Mouse (Mus musculus): ENCODE measurements around the gene Tspear. TPM values are rescaled to one million over a fixed set of nuclear protein-coding genes. Genes with fewer than 3 reads are reported as not detected.

Gene Tspear
- total RNA-seq (2017), result 2.8 and 3.1 TPM in 2 replicates

DNA sequence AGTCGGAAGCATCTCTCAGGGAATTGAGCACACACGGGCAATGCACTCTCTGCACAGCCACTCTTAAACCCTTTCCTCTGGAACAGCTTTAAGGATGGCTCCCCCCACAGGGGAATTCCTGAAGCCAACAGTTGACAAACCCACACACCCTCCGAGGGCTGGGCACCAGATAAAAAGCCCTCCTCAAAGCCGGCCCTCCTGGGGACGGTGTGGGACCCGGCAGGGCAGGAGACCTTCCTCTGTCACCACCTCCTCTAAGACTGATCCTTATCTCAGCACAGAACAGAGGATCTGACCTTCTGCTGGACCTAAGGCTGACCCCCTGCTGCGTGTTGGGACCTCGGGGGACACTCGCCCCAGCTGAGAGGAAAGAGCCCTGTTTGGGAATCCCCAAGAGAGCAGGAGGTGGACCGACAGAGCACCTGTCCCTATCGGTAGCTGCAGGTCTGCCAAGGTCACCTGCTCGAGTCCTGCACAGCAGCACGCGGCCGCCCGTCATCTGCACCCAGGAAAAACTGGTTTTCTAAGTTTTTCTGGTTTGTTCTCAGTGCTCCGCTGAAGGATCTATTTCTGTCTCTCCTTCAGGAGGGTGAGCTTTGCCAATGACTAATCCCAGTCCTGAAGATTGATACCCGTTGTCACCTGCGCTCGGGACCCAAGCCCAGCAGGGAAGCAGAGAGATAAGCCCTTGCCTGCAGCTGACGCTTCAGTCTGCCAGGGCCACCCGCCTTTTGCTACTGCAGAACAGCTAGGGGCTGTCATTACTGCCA lies at the start of gene Tspear:
Tspear (plus strand) TSS at position 675 of the 770 bp plus-strand sequence.
- ATAC-seq (replicated peaks in 1 of 2; ENCODE audit: insufficient read depth in 1 of 2, low FRiP score in 2 of 2, low TSS enrichment in 1 of 2, low read depth in 1 of 2, poor library complexity in 2 of 2, severe bottlenecking in 2 of 2), result no peak

DNA sequence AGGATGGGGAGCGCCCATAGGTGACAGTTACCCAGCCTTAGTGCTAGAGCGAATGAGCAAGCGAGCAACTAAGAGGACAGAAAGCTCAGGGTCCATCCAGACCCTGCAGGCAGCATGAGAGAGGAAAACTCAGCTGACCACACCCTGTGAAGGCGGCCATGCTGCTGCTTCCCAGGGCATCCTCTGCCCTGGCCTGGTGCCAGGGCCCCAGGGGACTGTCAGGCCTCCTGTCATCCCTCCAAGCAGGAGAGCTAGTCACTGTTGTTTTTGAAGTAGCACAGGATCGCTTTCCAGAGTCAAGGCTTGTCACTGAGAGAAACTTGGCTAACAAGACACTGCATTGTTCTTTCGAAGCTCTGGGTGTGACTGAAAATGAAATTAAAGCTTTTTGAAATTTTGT lies 47.4 kb upstream of the Tspear start:
- no peak for ATAC-seq (replicated peaks in 1 of 2; ENCODE audit: insufficient read depth in 1 of 2, low FRiP score in 2 of 2, low TSS enrichment in 1 of 2, low read depth in 1 of 2, poor library complexity in 2 of 2, severe bottlenecking in 2 of 2)

DNA sequence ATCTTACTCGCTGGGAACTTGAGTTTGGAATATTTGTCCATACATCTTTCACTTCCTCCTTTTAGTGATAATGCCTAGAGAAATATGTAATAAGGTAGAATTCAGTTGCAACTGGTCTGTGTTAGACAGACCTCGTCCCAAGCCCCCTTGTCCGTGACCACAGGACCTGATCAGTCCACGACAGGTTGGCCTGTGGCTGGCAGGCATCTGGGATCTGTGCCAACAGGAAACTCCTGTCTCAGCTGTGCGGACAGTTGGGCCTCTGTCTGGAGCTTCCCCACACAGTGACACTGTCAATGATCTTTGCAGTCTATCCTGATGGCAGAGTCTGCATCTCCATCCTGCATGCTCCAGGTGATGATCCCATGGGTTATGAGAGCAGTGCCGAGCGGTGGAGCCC lies 43.2 kb upstream of the Tspear start:
- no peak for ATAC-seq (replicated peaks in 1 of 2; ENCODE audit: insufficient read depth in 1 of 2, low FRiP score in 2 of 2, low TSS enrichment in 1 of 2, low read depth in 1 of 2, poor library complexity in 2 of 2, severe bottlenecking in 2 of 2)

DNA sequence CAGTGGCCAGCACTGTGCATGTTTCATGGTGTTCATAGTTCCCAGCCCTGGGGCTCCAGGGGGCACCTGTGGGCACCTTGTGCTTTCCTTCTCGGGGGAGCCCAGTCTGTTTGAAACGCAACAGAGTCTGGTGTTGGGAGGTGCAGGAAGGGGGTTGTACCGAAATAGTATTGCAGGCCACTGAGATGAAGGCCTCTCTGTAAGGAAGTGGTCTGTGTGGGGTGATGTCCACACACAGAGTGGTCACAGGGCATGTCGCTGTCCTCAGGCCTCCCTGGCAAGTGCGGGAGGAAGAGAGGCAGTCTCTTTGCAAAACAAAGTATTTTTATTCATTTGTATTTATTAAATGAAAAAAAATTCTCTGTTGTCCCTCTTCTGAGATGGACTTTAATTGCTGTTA lies 40.8 kb upstream of the Tspear start:
- ATAC-seq (replicated peaks in 1 of 2; ENCODE audit: insufficient read depth in 1 of 2, low FRiP score in 2 of 2, low TSS enrichment in 1 of 2, low read depth in 1 of 2, poor library complexity in 2 of 2, severe bottlenecking in 2 of 2), result peak in 1 of 2 experiments; percentile 19; a peak in 1 of 4 replicates

DNA sequence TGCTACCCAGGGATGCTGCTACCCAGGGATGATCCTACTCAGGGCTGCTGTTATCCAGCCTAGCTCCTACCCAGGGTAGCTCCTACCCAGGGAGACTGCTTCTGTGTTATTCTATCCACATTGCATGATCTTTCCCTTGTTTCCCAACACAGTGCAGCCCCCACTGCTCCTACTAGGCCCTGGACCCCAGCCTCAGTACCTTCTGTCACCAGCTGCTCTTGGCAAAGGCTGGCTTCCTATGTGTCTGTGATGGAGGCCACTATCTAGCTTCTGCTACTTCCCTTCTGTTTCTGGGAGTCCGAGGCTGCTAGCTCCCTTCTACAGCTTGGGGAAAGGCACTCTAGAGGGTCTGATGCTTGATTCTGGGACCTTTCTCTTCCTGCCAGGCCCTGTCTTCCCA lies 38.9 kb upstream of the Tspear start:
- ATAC-seq (replicated peaks in 1 of 2; ENCODE audit: insufficient read depth in 1 of 2, low FRiP score in 2 of 2, low TSS enrichment in 1 of 2, low read depth in 1 of 2, poor library complexity in 2 of 2, severe bottlenecking in 2 of 2), result no peak

DNA sequence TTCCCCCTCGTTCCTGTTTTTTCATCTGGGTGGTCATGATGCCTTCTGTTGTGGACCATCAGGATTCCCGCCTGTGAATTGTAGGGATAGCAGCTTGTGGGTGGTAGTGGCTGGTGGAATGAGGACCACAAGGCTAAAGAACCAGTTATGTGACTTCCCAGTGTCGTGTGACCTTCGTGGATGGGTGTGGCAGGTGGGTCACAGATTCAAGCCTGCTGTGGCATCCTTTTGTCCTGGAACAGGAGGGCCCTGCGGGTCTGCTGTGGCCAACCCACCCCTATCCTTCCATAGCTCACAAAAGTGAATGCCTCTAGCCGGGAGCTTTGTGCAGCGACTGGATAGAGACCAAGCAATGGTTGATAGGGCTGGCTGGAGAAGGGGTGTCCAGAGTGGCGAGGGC lies 38.5 kb upstream of the Tspear start:
- no peak for ATAC-seq (replicated peaks in 1 of 2; ENCODE audit: insufficient read depth in 1 of 2, low FRiP score in 2 of 2, low TSS enrichment in 1 of 2, low read depth in 1 of 2, poor library complexity in 2 of 2, severe bottlenecking in 2 of 2)

DNA sequence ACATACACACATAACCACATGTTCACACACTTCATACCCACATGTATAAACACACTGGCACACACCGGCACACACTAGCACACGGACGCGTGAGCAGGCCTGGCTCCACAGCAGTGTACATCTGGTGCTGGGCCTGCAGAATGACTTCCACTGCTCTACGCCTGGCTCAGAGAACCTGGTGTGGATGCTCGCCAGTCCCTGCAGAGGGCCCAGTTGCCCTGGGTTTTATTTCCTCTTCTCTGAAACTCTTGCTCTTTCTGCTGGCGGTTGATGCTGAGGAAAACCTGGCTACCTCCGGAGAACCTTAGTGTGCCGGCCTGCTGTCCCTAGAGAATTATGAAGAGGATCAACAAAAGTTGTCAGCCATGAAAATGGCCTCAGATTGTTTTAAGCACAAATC lies 34.3 kb upstream of the Tspear start:
- no peak for ATAC-seq (replicated peaks in 1 of 2; ENCODE audit: insufficient read depth in 1 of 2, low FRiP score in 2 of 2, low TSS enrichment in 1 of 2, low read depth in 1 of 2, poor library complexity in 2 of 2, severe bottlenecking in 2 of 2)

DNA sequence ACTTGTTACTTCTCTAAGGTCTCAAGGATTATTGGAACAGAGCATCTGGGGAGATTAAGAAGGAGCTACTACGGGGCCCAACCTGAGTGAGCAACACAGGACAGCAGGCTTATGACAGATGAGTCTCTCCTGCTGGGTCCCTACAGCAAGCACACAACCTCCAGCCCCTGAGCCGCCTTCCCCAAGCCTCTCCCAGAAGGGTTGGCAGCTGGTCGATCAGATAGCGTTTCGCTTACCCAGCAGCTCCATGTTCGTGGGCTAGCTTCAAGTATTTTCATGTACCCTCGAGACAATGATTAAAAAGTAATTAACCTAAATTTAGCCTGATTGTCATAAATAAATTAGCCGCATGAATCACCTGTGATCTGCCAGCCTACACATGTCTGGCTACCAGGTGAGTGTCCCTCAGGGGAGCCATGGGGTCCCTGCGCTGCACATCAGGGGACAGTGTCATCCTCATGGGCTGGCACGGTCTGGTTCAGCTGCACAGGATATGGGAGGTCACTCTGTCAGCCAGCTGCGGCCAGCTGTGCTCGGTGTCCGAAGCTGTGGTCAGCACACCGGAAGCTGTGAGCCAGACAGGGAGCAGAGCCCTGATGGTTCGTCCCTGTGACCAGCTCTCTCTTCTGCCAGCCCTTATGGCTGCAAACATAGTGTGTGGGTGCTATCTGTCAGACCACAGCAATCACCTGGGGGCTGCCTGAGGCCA lies 27.9 kb upstream of the Tspear start:
- no peak for ATAC-seq (replicated peaks in 1 of 2; ENCODE audit: insufficient read depth in 1 of 2, low FRiP score in 2 of 2, low TSS enrichment in 1 of 2, low read depth in 1 of 2, poor library complexity in 2 of 2, severe bottlenecking in 2 of 2)

DNA sequence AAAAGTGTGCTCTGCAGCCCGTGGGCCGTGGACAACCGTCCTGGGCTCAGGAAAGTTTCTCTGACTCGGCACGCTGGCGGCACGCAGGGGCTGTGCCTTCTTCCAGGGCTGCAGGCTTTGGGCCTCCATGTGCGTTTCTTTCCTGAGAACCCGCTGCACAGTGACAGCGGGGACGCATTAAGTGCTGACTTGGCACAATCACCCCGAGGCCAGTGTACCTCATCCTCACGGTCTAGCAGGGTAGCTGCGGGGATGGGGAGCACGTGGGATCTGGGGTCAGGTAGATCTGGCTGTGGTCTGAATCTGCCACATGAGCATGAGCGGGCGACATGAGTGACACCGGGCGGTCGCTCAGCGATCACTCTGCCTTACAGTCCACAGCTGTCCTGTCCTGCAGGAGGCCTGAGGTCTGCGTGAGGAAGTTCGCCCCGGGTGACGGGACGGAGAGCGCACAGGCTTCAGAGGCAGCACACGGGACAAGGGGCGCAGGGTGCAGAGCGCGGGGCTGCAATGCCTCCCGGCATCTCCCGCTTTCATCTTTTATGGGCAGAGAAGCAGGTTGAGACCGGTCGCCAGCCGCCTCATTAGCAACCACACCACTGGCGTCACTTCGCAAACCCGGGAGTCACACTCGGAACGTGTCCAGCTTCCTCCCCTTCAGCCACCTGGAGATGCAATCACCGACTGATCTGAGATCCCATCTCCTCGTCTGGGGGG lies 22.3 kb upstream of the Tspear start:
- ATAC-seq (replicated peaks in 1 of 2; ENCODE audit: insufficient read depth in 1 of 2, low FRiP score in 2 of 2, low TSS enrichment in 1 of 2, low read depth in 1 of 2, poor library complexity in 2 of 2, severe bottlenecking in 2 of 2), result peak in 1 of 2 experiments; percentile 30; a peak in 1 of 4 replicates

DNA sequence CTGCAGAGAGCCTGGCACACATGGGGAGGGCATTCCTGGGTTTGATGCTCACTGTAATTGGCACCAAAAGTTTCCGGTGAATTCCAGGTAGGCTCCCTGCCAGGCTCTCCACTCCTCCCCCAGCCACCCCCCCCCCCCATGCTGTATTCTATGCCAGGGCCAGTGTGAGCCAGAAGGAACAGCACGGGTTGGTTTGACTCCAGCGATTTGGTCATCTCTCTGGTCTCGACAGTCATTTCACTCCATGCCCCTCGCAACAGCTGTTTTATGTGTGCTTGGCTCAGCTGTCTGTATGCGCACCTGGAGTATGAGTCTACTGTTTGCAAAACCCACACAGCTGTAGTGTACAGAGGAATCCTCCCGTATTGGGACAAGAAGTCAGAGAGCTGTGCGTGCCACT lies 20.0 kb upstream of the Tspear start:
- no peak for ATAC-seq (replicated peaks in 1 of 2; ENCODE audit: insufficient read depth in 1 of 2, low FRiP score in 2 of 2, low TSS enrichment in 1 of 2, low read depth in 1 of 2, poor library complexity in 2 of 2, severe bottlenecking in 2 of 2)

DNA sequence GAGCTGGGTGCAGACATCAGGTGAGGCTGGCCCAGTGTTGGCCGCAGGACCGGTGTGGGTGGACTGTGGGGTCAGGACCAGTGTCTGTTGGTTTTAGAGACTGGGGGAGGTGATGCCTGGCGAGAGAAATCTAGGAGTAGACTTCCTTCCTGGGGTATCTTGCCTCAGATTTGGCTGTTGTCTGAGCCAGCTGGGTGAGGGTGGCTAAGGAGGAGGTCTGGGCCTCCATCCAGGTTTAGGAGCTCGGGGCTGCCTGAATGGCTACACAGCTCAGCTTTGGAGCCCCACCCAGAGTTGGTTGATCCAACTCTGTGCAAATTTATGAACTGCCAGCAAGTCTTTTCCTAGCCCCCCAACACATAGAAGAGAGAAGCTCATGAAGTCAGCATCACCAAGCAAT lies 19.0 kb upstream of the Tspear start:
- no peak for ATAC-seq (replicated peaks in 1 of 2; ENCODE audit: insufficient read depth in 1 of 2, low FRiP score in 2 of 2, low TSS enrichment in 1 of 2, low read depth in 1 of 2, poor library complexity in 2 of 2, severe bottlenecking in 2 of 2)

DNA sequence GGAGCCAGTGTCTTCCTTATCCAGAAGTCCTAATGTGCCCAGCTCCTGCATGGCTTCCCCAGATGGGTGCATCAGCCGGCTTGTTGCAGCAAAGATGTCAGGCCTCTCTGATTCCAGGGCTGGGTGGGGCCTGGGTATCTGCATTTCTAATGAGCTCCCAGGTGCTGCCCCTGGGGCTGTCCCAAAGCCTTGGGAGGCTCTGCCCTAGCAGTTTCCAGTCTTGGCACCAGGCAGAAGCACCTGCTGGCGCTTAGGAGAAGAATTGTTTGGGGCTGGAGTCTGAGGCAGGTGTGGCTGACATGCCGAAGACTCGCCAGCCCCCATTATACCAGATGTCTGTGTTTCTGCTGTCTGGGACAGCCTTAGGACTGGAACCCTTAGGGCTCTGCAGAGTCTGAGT lies 15.7 kb upstream of the Tspear start:
- no peak for ATAC-seq (replicated peaks in 1 of 2; ENCODE audit: insufficient read depth in 1 of 2, low FRiP score in 2 of 2, low TSS enrichment in 1 of 2, low read depth in 1 of 2, poor library complexity in 2 of 2, severe bottlenecking in 2 of 2)

DNA sequence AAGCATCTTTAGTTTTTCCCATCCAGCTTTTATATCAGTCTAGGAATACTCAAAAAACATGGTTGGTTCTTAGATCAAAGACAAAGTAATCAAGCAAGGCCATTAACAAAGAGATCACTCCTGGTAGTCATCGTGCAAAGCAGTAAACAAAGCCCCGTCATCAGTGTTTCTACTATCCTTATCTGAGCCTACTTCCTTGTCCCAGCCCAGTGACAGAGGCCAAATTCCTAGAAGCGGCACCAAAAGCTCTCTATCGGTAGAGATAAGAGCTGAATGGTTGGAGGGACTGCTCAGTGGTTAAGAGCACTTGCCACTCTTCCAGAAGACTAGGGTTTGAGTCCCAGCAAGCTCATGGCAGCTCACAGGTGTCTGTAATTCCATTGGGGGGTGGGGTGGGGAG lies 14.8 kb upstream of the Tspear start:
- ATAC-seq (replicated peaks in 1 of 2; ENCODE audit: insufficient read depth in 1 of 2, low FRiP score in 2 of 2, low TSS enrichment in 1 of 2, low read depth in 1 of 2, poor library complexity in 2 of 2, severe bottlenecking in 2 of 2), result no peak

DNA sequence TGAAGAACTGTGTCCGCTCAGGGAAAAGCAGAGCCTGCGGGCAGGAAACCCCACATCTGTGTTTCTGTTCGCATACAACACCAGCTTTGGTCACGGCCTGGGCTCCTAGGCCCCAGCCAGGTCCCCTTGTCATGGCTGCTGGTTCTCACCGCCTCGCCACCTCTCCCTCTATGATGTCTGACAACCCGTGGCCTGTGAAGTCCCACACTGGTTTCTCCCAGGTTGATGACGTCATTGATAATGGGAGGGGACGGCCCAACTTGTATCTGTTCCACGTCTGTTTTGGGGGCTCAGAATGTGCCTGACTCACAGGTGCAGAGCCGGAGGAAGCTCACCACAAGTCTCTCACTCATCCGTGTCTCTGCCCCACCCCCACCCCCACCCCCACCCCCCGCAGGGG lies 12.6 kb upstream of the Tspear start:
- no peak for ATAC-seq (replicated peaks in 1 of 2; ENCODE audit: insufficient read depth in 1 of 2, low FRiP score in 2 of 2, low TSS enrichment in 1 of 2, low read depth in 1 of 2, poor library complexity in 2 of 2, severe bottlenecking in 2 of 2)

DNA sequence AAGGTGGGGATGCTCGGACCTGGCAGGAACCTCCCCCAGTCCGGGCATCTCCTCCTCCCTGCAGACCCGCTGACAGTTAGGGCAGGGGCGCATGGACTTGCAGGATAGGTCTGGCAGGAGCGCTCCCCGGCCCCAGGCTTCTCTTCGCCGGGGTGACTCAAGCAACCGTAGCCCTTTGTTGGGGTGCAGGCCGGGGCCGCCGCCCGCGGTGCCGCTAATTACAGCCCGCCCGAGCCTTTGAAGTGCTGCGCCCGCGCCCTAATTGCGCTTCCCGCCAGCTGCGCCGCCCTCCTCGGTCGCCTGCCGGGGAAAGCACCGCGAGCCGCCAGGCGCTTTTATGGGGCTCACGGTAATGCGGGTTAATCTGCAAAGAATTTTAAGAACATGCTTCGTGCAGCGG lies 8.8 kb upstream of the Tspear start:
- ATAC-seq (replicated peaks in 1 of 2; ENCODE audit: insufficient read depth in 1 of 2, low FRiP score in 2 of 2, low TSS enrichment in 1 of 2, low read depth in 1 of 2, poor library complexity in 2 of 2, severe bottlenecking in 2 of 2), result peak in 1 of 2 experiments; percentile 21; a peak in 1 of 4 replicates

DNA sequence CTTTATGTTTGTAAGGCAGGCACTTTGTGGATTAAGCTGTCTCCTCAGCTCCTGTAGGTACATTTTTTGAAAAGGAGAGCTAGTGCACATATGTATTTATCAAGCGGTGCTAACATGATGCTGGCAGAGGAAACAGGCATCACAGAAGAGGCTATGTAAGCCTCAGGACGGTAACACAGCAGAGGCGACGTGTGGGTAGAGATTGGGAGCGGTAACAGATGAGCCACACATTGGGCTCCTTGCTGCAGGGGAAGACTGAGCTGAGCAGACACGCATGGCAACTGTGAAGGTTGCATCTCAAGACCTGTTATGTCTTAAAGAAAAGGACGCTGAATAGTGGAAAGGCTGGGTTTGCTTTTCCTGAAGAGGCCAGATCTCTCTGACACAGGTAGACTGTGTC lies 3.4 kb upstream of the Tspear start:
- no peak for ATAC-seq (replicated peaks in 1 of 2; ENCODE audit: insufficient read depth in 1 of 2, low FRiP score in 2 of 2, low TSS enrichment in 1 of 2, low read depth in 1 of 2, poor library complexity in 2 of 2, severe bottlenecking in 2 of 2)

DNA sequence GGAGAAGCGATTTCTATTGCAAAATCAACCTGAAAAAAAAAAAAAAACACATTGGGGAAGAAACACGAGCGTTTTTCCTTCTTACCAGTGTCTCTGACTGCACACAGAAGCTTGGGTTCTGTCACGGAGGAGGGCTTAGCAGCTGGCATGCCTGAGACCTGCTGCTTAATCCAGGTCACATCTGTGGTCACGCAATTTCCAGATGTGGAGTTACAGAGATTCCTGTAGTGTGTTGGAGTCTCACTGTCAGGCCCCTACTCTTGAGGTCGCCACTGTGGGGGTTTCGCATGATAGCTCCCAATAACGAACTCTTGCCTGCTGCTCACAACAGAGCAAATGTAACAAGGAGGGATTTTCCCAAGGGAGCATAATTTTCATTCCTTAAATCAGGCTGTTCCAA lies 2.2 kb upstream of the Tspear start:
- no peak for ATAC-seq (replicated peaks in 1 of 2; ENCODE audit: insufficient read depth in 1 of 2, low FRiP score in 2 of 2, low TSS enrichment in 1 of 2, low read depth in 1 of 2, poor library complexity in 2 of 2, severe bottlenecking in 2 of 2)

DNA sequence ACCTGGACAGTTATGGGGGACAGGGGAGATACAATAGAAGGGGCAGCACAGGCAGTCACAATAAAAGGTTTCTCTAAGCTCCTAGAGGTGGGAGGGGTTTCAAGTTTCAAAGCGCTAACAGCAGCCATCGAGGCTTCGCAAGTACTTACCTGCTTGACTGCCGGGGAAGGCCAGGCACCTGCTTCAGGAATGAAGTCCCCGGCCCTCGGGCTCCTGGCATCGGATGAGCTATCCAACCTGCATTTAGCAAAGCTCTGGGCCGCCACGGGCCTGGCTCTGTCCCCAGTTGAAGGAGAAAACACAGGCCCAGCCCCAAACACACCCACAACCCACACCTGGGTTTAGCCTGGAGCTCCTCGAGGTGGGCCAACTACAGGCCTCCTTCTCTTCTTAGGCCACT lies 652 bp downstream of the Tspear start:
- ATAC-seq (replicated peaks in 1 of 2; ENCODE audit: insufficient read depth in 1 of 2, low FRiP score in 2 of 2, low TSS enrichment in 1 of 2, low read depth in 1 of 2, poor library complexity in 2 of 2, severe bottlenecking in 2 of 2), result no peak
